Mouse (Mus musculus) mesoderm, embryonic 11.5 days (tissue): Measurements from ENCODE around the gene Gm17428.
"Not testable (repeated sequence)": the region's sequence is repeated elsewhere in the genome, so short reads cannot be mapped to it uniquely, and the experiment has no call there.

Experiments
- DNase-seq: peaks from one replicate; pipeline ENCODE4 v3.0.0-alpha.2; 2012; ENCODE audit warnings: low read depth, low spot score

Gm17428 gene

DNA sequence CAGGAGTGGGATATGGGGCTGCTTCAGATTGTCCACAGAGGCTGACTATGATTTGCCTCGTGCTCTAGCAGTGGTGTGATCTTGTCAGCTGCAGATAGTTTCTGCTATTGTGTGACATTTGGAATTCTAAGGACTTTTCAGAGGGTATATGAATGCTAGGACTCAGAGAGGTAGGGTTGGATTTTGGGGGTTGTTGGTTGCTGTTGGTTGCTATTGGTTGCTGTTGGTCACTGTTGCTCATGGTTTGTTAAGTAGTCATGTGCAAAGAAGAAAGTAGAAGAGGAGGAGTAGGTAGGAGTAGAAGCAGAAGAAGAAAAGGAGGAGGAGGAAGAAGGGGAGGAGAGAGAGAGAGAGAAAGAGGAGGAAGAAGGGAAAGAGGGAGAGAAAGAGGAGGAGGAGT is at the start of gene Gm17428:
Gene Gm17428, plus strand, starts transcription at position 301 of the 400 bp plus-strand sequence.
- DNase-seq: no peak

DNA sequence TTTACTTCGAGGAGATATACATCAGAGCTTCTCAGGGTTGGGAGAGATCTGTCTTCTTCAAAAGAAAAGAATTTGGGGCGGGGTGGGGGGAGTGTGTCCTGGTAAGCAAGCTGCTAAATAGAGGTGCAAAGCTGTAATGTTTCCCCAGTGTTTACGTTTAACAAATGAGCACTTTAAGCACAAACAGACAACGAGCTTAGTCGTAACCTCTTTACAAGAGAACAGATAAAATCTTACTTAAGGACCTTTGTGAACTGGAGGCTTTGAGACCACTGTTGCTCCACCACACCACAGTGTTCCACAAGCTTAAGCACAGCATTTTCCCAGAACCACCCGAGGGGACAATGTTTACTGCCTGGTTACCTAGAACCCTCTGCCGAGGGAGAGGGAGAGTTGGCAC is 49.4 kb upstream of the Gm17428 start:
- no peak for DNase-seq

DNA sequence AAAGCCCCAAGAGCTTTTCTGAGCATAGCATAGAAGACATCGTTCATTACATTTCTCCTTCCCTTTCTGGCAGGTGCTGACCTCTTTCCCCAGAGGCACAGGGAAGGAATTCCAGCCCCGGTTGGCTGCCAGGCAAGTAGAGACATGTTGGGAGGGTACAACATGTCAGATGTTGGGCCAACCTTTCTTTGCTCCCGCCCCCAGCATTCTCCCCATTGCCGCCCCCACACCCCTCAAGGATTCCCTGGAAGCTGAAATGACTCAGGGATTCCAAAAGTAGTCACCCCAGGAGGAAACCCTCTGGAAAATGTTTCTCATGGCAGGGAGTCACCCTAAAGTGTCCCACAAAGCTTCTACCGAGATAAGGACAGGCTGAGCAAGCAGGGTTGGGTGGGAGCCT is 46.9 kb upstream of the Gm17428 start:
- DNase-seq: no peak

DNA sequence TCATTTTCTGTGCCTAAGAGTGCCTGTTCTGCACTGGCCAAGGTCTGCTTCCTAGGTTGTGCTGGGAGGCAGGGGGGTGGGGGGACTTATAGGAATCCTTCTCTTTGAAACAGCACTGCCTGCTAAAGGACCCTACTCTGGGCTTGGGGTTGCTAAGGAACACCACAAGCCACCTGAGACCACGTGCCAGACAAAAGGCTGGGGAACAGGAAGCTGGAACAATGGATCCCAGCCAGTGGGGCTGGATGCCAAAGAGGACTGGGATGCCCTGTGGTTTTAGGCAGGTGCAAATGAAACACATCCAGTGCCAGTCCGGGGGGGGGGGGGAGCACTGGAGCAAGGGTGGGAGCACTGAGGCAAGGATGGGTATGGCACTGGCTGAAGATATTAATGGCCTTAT is 46.3 kb upstream of the Gm17428 start:
- DNase-seq: no peak

GRCm38 (mm10) chr14:54932645-54933150 is 44.0 kb upstream of the Gm17428 start, which contains the start of gene Il25:
Gene Il25 (plus strand): TSS chr14:54932695.
- DNase-seq: no peak

DNA sequence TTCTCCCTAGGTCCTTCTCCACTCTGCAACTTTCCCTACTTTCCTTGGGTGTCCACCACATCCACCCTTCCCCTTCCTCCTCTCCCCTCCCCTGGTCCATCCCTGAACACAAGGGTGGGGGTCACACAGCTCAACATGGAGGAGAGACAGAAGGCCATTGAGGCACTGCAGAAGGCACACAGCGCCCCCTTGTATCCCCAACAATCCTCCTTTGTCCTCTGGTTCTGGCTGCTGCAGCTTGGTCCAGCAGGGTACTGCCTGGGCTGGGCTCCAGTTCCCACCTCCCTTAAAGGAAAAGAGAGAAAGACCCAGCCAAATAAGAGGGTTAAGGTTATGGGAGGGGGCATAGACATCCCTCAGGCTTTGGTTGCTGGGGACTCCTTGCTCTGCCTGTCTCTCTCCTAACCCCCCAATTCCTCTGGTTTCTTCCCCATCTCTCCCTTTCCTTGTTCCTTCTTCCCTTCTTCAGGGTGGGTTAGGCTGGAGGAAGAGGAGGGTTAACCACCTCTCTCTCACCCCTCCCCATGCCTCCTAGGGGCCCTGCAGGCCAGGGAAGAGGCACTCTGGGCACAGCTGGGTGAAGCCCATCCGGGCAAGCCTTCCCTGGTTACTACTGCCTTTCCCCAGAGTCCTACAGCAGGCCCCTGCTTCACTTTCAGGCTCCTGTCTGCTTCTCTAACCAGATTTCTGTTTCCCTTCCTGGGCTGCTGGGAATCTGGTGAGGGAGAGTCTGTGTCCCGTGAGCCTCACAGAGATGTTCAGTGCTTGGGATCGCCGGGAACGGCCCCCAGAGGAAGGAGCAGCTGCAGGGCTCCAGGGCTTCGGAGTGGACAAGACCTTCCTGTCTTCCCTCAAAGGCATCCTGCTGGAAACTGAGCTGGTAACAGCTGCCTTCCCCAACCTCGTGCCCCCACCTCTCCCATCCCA is 40.6 kb upstream of the Gm17428 start, which contains the start of gene Cmtm5:
Gene Cmtm5, plus strand, starts transcription at position 358 of the 927 bp plus-strand sequence.
- DNase-seq: no peak

GRCm38 (mm10) chr14:54936831-54937160 is 39.9 kb upstream of the Gm17428 start:
- no peak for DNase-seq

DNA sequence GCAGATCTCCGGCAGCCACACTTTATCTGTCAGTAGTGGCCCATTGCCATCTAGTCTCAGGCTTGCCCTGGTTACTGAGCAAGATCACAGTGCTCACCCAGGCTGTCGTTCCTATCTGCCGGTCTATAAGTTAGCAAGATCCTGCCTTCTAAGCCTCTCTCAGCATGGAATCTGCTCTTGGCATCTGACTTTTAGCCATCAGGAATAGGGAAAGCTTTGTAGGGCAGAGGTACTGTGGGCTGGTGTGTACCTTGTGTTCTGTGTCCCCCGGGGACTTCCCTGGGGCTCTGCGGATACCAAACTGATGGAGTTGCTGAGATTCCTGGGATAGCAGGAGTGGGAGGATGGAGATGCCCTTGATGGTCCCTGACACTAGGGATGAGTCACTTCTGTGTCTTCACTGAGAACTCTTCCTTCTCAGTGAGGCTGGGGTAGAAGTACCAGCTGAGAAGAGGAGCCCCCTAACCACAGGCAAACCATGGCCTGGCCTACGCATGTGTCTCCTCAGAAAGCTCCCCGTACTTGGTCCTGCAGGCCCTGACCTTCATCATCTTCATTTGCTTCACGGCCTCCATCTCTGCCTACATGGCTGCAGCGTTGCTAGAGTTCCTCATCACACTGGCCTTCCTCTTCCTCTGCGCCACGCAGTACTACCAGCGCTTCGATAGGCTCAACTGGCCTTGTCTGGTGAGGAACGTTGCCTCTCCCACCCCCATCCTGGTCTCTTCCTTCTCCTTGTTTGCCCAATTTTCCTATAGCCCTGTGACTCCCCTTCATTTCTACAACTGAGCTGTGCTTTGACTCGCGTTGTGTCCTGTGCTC is 39.2 kb upstream of the Gm17428 start:
- no peak for DNase-seq

GRCm38 (mm10) chr14:54938431-54939219 is 38.1 kb upstream of the Gm17428 start:
- no peak for DNase-seq

DNA sequence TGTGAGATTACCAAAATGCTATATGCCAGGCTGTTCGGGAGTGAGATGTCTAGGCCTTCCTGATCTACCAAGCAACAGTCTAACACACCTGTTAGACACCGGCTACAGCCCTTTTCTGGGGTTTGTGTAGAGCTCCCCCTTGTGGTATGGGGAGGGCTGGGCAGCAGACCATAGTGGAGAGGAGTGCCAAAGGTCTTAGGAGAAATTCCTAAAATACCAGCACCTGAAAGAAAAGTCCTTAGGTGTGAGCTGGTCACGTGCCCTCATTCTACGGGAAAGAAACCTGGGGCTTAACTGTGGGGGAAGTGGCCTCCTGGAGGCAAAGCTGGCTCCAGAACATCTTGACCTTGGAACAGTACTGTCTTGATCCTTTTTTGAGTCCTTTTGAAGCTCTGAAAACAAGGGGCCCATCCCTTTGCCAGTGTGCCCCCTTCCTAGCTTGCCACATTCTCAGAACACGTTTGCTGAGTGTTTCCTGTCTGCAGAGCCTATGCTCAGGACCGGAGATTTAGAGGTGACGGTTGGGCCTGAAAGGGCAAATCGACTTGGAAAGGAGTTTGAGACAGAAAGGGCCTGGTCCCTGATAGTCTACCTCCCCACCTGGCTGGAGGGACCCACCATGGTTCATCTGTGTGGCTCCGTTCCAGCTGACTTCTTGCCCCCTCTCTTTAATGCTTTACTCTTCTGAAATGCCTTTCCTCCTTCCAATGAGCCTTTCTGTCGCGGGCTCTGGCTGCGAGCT is 37.1 kb upstream of the Gm17428 start:
- peak; percentile 74 for DNase-seq

GRCm38 (mm10) chr14:54940176-54940530 is 36.6 kb upstream of the Gm17428 start:
- no peak for DNase-seq

- no peak for DNase-seq
These were observed 35.4 kb upstream of the Gm17428 start for GRCm38 (mm10) chr14:54941024-54941978.

DNA sequence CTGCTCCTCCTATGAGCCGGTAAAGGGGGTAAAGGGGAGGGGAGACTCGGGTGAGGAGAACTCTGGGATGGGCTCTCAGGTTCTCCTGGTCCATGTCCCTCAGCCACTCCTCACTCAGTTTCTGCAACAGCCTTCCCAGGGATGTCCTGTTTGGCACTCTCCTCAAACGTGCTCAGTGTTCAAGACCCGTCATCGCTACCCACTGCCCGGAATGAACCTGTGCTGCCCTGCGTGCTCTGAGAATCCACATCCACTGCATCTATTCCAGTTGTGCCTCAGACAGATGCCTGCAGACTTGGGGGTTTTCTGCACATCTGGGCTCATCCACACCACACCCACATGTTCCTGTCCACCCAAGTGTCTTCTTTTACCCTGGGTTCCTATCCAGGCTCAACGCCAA is 34.3 kb upstream of the Gm17428 start:
- no peak for DNase-seq

DNA sequence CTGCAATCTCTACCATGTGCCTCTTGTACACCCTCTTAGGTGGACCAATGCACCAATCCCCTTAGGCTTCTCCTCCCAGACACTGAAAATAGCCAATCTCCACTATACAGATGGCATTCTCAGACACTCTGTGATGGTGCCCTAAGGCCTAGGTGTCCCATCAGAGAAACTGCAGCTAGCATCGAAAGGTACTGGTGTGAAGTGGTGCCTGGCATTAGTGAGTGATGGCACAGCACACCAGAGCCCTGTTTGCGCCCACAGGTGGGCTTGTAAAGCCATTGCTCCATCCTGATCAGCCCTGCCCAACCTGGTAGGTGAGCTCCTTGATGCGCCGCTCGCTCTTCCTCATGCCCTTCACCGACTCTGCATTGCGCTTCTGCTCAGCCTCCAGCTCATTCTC is 32.8 kb upstream of the Gm17428 start:
- no peak for DNase-seq

DNA sequence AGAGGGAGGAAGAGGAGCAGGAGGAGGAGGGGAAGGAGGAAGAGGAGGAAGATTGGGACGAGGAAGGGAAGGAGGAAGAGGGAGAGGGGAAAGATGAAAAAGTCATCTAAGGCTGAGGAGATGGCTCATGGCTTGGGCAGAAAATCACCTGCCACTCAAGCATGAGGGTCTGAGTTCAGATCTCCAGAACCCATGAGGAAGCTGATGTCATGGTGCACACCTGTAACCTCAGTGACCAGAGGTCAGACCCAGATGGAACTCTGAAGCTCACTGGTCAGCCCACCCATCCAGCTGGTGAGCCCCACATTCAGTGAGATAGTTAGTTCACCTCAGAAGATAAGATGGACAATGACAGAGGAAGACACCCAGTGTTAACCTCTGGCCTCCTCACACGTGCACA is 31.8 kb upstream of the Gm17428 start:
- DNase-seq: no peak

GRCm38 (mm10) chr14:54945975-54946704 is 30.6 kb upstream of the Gm17428 start:
- no peak for DNase-seq

- not testable (repeated sequence) for DNase-seq
These were observed 29.7 kb upstream of the Gm17428 start for GRCm38 (mm10) chr14:54947008-54947407.

- DNase-seq: no peak
These were observed 28.0 kb upstream of the Gm17428 start for GRCm38 (mm10) chr14:54948781-54949180.

- no peak for DNase-seq
These were observed 26.2 kb upstream of the Gm17428 start for GRCm38 (mm10) chr14:54950493-54950892.
